Comparison of ENCODE assay signal across 25 mouse cellular contexts in genomic region chr6:73132784-73133183, GRCm38 (mm10).
DNase-seq lines count a peak whose midpoint lies in the region; TF ChIP-seq lines count a peak whose summit lies in the region.
"Had no signal": no experiment of that assay in that cellular context is flagged by ENCODE, and none has a peak within 500 bp of the region (broad histone marks: within the 10 kb centered on the region; RNA-seq: fewer than 3 reads in every experiment).

No protein-coding gene starts in this region.

- no peaks in the 10 kb centered on the region for H3K4me1 ChIP-seq in heart, adult 2 months (ENCODE audit: control insufficient read depth, insufficient read depth, low read length)
- H3K4me1 ChIP-seq: embryonic facial prominence, embryonic 15.5 days; forebrain, embryonic 13.5 days; forebrain, embryonic 15.5 days had no signal

- no peaks in the 10 kb centered on the region for H3K27me3 ChIP-seq in heart, adult 2 months (ENCODE audit: control insufficient read depth, insufficient read depth, low read length)
- H3K27me3 ChIP-seq: CH12.LX; embryonic facial prominence, embryonic 13.5 days; embryonic facial prominence, embryonic 15.5 days; forebrain, embryonic 13.5 days; forebrain, embryonic 15.5 days had no signal

- no peaks in the 10 kb centered on the region for H3K36me3 ChIP-seq in heart, adult 2 months (ENCODE audit: control insufficient read depth, insufficient read depth, low read length)
- H3K36me3 ChIP-seq: embryonic facial prominence, embryonic 13.5 days; embryonic facial prominence, embryonic 15.5 days; forebrain, embryonic 15.5 days had no signal

- intact Hi-C loops in heart, adult 2 months (cut with DNase I) = no loop called here
- intact Hi-C loops in gastrocnemius, postnatal 14 days (cut with DNase I; ENCODE audit: low total_unique reads) = no loop called here

- no peak for TF ChIP-seq CTCF in heart, adult 2 months (IDR thresholded peaks at IDR 0.05)

- 47% methylated on average over 5 of the region's 5 CpGs for WGBS in heart, adult 2 months

- no peak for TF ChIP-seq EP300 in heart, adult 2 months (IDR thresholded peaks at IDR 0.05; ENCODE audit: insufficient read depth, low read depth, low read length)

- DNase-seq in heart, adult 11 months = peak; percentile 74
- DNase-seq in heart, adult 2 months = no peak
- peak; percentile 11 for DNase-seq in ES-CJ7 (ENCODE audit: low read depth, low spot score)
- peak; percentile 20 for DNase-seq in brain, adult 2 months (ENCODE audit: low read depth, low spot score)
- DNase-seq in gastrocnemius, adult 18-20 months (ENCODE audit: low spot score) = no peak
- no peak for DNase-seq in layer of hippocampus, adult 9-10 months (ENCODE audit: low spot score)
- DNase-seq in gastrocnemius, postnatal 14 days = no peak
- DNase-seq: adrenal gland, adult 8-10 months; adrenal gland, postnatal 14 days; adrenal gland, postnatal 36 days; B cell, adult 2 months; cerebellum, adult 11 months; cerebellum, adult 18-20 months; cerebellum, adult 8-10 months; cerebellum, adult 9-11 months; cerebellum, postnatal 14 days; cerebellum, postnatal 36 days; embryo, embryonic 11 days; forebrain, postnatal 0 days had no signal

- H3K4me3 ChIP-seq in heart, adult 2 months = no peak overlapping the region
- H3K4me3 ChIP-seq: embryonic facial prominence, embryonic 13.5 days; embryonic facial prominence, embryonic 15.5 days; erythroblast, embryonic 14.5 days; forebrain, embryonic 13.5 days; forebrain, embryonic 15.5 days had no signal

- no peak overlapping the region for H3K9ac ChIP-seq in heart, adult 2 months (ENCODE audit: low read depth, low read length)
- H3K9ac ChIP-seq: embryonic facial prominence, embryonic 13.5 days; embryonic facial prominence, embryonic 15.5 days; forebrain, embryonic 13.5 days; forebrain, embryonic 15.5 days; forebrain, postnatal 0 days had no signal

- TF ChIP-seq POLR2A in heart, adult 2 months (IDR thresholded peaks at IDR 0.05; ENCODE audit: insufficient read depth, low read depth, low read length) = no peak

- H3K27ac ChIP-seq in heart, adult 2 months = no peak overlapping the region
- H3K27ac ChIP-seq: embryonic facial prominence, embryonic 13.5 days; embryonic facial prominence, embryonic 15.5 days; forebrain, embryonic 13.5 days; forebrain, embryonic 15.5 days had no signal

- H3K79me2 ChIP-seq in heart, adult 2 months (replicated peaks; ENCODE audit: control insufficient read depth, insufficient read depth, low read length) = no peaks in the 10 kb centered on the region

Comparison
In these comparisons a context has a peak if more than half of its experiments do, and no peak if none do; other contexts are left out.
1. DNase-seq: peak in heart, adult 11 months (single experiment), ES-CJ7 (single experiment) and brain, adult 2 months (single experiment); none in heart, adult 2 months (0 of 2), gastrocnemius, adult 18-20 months (single experiment), layer of hippocampus, adult 9-10 months (single experiment) and gastrocnemius, postnatal 14 days (single experiment).